Mouse (Mus musculus): ENCODE results near the gene Cypt3. TPM values are rescaled to one million over a fixed set of nuclear protein-coding genes. Genes with fewer than 3 reads are reported as not detected.

The Cypt3 gene
- polyA plus RNA-seq (2017; shearing (Covaris generic)) = not detected

GRCm38 (mm10) chrX:153558293-153558692, at the start of gene Cypt3:
Gene Cypt3, plus strand, starts transcription at chrX:153558593.

Other genes with a start within 250 kb of the Cypt3 start
- 8.4 TPM for gene Ubqln2, start 60.4 kb upstream of the Cypt3 start, polyA plus RNA-seq (2017; shearing (Covaris generic))
- 1.2 TPM for gene Kctd12b, start 137.8 kb downstream of the Cypt3 start, polyA plus RNA-seq (2017; shearing (Covaris generic))
- 24.5 TPM for gene Nbdy, start 165.0 kb downstream of the Cypt3 start, polyA plus RNA-seq (2017; shearing (Covaris generic))

Data from naive thymus-derived CD4-positive, alpha-beta T cell, adult 5 months (primary cell).